Comparison of ENCODE assay signal across 10 mouse cellular contexts in the genomic region with DNA sequence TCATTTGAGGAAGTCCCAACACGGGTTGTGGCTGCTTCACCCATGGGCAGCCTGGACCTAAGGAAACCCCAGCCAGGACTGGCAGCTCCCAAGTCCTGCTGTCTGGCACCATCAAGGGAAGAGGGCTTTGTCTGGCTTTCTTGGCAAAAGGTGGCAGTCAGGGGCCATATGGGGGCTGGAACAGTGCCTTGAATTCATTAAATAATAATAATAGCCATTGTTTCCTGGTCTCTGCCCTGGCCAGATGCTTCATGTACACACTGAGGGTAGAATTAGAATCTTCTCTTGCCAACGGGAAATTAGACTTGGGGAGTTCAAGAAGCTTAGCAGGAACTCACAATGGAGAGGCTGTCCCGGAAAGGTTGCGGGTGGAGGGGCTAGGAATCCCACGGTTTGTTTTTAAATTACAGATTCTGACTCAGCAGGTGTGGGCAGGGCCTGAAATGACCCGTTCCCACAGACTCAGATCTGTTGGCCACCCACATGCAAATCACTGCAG. TPM values are rescaled to one million over a fixed set of nuclear protein-coding genes. Genes with fewer than 3 reads are reported as not detected.
DNase-seq lines count a peak whose midpoint lies in the region; TF ChIP-seq lines count a peak whose summit lies in the region.
"Had no signal": no experiment of that assay in that cellular context is flagged by ENCODE, and none has a peak within 500 bp of the region (broad histone marks: within the 10 kb centered on the region; RNA-seq: fewer than 3 reads in every experiment).

No protein-coding gene starts in this region.

- H3K27ac ChIP-seq in gastrocnemius, adult 2 months, result no peak overlapping the region

- peak; percentile 15 for DNase-seq in cerebellum, adult 9-10 months
- DNase-seq in cerebellum, postnatal 36 days, result no peak
- peak; percentile 38 for DNase-seq in testis, postnatal 10 days (ENCODE audit: low spot score)
- no peak for DNase-seq in testis, postnatal 14 days (ENCODE audit: low spot score)
- peak; percentile 73 for DNase-seq in lung, postnatal 36 days
- DNase-seq in urinary bladder, postnatal 4 days (ENCODE audit: low spot score in 2 of 2), result no peak
- DNase-seq in B cell, adult 2 months, result no peak
- no peak for DNase-seq in gastrocnemius, adult 2 months

- TF ChIP-seq CTCF in gastrocnemius, adult 2 months (IDR thresholded peaks at IDR 0.05), result no peak

- H3K4me3 ChIP-seq in gastrocnemius, adult 2 months, result no peak overlapping the region
- H3K4me3 ChIP-seq: erythroblast, embryonic 14.5 days; heart, embryonic 12.5 days had no signal

- intact Hi-C loops in gastrocnemius, adult 2 months (cut with DNase I), result no loop called here

RNA-seq across cellular contexts. Expression of gene Ezr, which starts 53.3 kb away (rescaled TPM):
- total RNA-seq in gastrocnemius, adult 2 months (2021), result 1 to 10 TPM; 1.5 to 1.9 TPM

Comparison
In these comparisons a context has a peak if more than half of its experiments do, and no peak if none do; other contexts are left out.
1. DNase-seq: peak in cerebellum, adult 9-10 months (single experiment), testis, postnatal 10 days (single experiment) and lung, postnatal 36 days (single experiment); none in cerebellum, postnatal 36 days (0 of 2), testis, postnatal 14 days (single experiment), urinary bladder, postnatal 4 days (0 of 2), B cell, adult 2 months (0 of 2) and gastrocnemius, adult 2 months (single experiment).